Mouse (Mus musculus): ENCODE results near the gene Apom. TPM values are rescaled to one million over a fixed set of nuclear protein-coding genes. Genes with fewer than 3 reads are reported as not detected.
A peak's percentile ranks its signal among the peaks of the same experiment; 100 is the strongest.

Apom gene
- total and polyA plus RNA-seq, 3 experiments: 0.15 to 0.79 TPM; not detected in 1

- H3K79me2 ChIP-seq (ENCODE audit: control insufficient read depth, insufficient read depth, low read length, poor library complexity): peaks cover 13% of the 10 kb centered on the region
- H3K27ac ChIP-seq (ENCODE audit: control insufficient read depth, low read depth, low read length): no peak overlapping the region
- no peak overlapping the region for H3K4me3 ChIP-seq (ENCODE audit: control insufficient read depth in 1 of 2, insufficient read depth in 1 of 2, low read depth in 2 of 2, low read length in 2 of 2)
- H3K9me3 ChIP-seq (replicated peaks; ENCODE audit: insufficient read depth, low read length): no peaks in the 10 kb centered on the region
- DNase-seq (ENCODE audit: low read depth, low spot score): peak; percentile 89
- peaks cover 0 to 9% of the 10 kb centered on the region in 2 experiments; a peak in 2 of 4 replicates for H3K36me3 ChIP-seq (ENCODE audit: control insufficient read depth in 1 of 2, insufficient read depth in 2 of 2, low read length in 2 of 2)
- no peaks in the 10 kb centered on the region for H3K27me3 ChIP-seq (ENCODE audit: control insufficient read depth in 1 of 2, insufficient read depth in 2 of 2, low read length in 2 of 2)
- peaks cover 6 to 23% of the 10 kb centered on the region in 2 experiments for H3K4me1 ChIP-seq (ENCODE audit: control insufficient read depth in 1 of 2, insufficient read depth in 2 of 2, low read length in 2 of 2)
- no peak overlapping the region for H3K9ac ChIP-seq (ENCODE audit: control insufficient read depth, low read depth, low read length, poor library complexity, severe bottlenecking)
- TF ChIP-seq MAFK (IDR thresholded peaks at IDR 0.05; ENCODE audit: borderline replicate concordance, low read depth, low read length) (no peak), TAL1 (IDR thresholded peaks at IDR 0.05; ENCODE audit: low read length) (no peak), NRF1 (IDR thresholded peaks at IDR 0.05; ENCODE audit: insufficient read depth, low read depth, low read length, poor library complexity, severe bottlenecking) (no peak), CHD2 (IDR thresholded peaks at IDR 0.05; ENCODE audit: low read length) (no peak), MAX (IDR thresholded peaks at IDR 0.05; ENCODE audit: low read length) (no peak), KAT2A (conservative IDR thresholded peaks at IDR 0.05; ENCODE audit: low read depth, low read length) (no peak), USF1 (IDR thresholded peaks at IDR 0.05; ENCODE audit: low read depth, low read length) (no peak), UBTF (IDR thresholded peaks at IDR 0.05; ENCODE audit: borderline replicate concordance, insufficient read depth, low read depth, low read length) (no peak), POLR2A (IDR thresholded peaks at IDR 0.05; ENCODE audit: control insufficient read depth in 1 of 2, insufficient read depth in 1 of 2, low read depth in 1 of 2, low read length in 2 of 2, poor library complexity in 1 of 2) (no peak), GABPA (IDR thresholded peaks at IDR 0.05; ENCODE audit: low read depth, low read length) (no peak), MAZ (IDR thresholded peaks at IDR 0.05; ENCODE audit: low read depth, low read length) (0 out of 2 replicates have a peak, but pooled peaks have one; percentile 43), GATA1 (IDR thresholded peaks at IDR 0.05; ENCODE audit: low read depth, low read length) (no peak), TBP (IDR thresholded peaks at IDR 0.05; ENCODE audit: low read depth, low read length) (no peak), E2F4 (IDR thresholded peaks at IDR 0.05; ENCODE audit: borderline replicate concordance, low read depth, low read length) (no peak), ETS1 (IDR thresholded peaks at IDR 0.05; ENCODE audit: low read depth, low read length) (no peak), POLR2AphosphoS5 (IDR thresholded peaks at IDR 0.05; ENCODE audit: borderline replicate concordance, low read depth, low read length) (no peak), MYC (IDR thresholded peaks at IDR 0.05; ENCODE audit: low read depth, low read length) (peak; percentile 66), CTCF (IDR thresholded peaks at IDR 0.05 in 2 of 3, conservative IDR thresholded peaks at IDR 0.05 in 1 of 3; ENCODE audit: control insufficient read depth in 1 of 3, insufficient read depth in 1 of 3, low read depth in 2 of 3, low read length in 3 of 3, poor library complexity in 1 of 3, severe bottlenecking in 1 of 3) (peak; percentile 53 to 85 (median 61)), EP300 (IDR thresholded peaks at IDR 0.05; ENCODE audit: low read depth in 1 of 2, low read length in 2 of 2) (no peak), TCF12 (IDR thresholded peaks at IDR 0.05; ENCODE audit: low read depth, low read length) (no peak), ZMIZ1 (IDR thresholded peaks at IDR 0.05; ENCODE audit: low read depth, low read length) (no peak), MEF2A (IDR thresholded peaks at IDR 0.05; ENCODE audit: extremely low read depth, insufficient replicate concordance, low read depth, low read length, poor library complexity, severe bottlenecking) (no peak), HCFC1 (IDR thresholded peaks at IDR 0.05; ENCODE audit: low read depth, low read length) (peak; percentile 61), USF2 (IDR thresholded peaks at IDR 0.05; ENCODE audit: borderline replicate concordance in 1 of 2, insufficient read depth in 1 of 2, low read depth in 1 of 2, low read length in 2 of 2) (no peak), ZC3H11A (IDR thresholded peaks at IDR 0.05; ENCODE audit: low read depth, low read length) (peak; percentile 87), ZNF384 (IDR thresholded peaks at IDR 0.05; ENCODE audit: low read depth, low read length) (peak; percentile 98), RAD21 (IDR thresholded peaks at IDR 0.05; ENCODE audit: low read depth, low read length) (peak; percentile 87), SIN3A (IDR thresholded peaks at IDR 0.05; ENCODE audit: low read length) (peak; percentile 68; the same call in 1 of the 2 replicates), JUND (IDR thresholded peaks at IDR 0.05; ENCODE audit: low read depth, low read length) (peak; percentile 15; the same call in 1 of the 2 replicates), MYB (IDR thresholded peaks at IDR 0.05; ENCODE audit: low read depth, low read length) (no peak), NELFE (IDR thresholded peaks at IDR 0.05; ENCODE audit: low read depth, low read length) (no peak), CHD1 (IDR thresholded peaks at IDR 0.05; ENCODE audit: low read depth, low read length) (no peak), ELF1 (IDR thresholded peaks at IDR 0.05; ENCODE audit: low read depth, low read length) (no peak), MXI1 (IDR thresholded peaks at IDR 0.05; ENCODE audit: low read depth, low read length) (no peak), BHLHE40 (IDR thresholded peaks at IDR 0.05; ENCODE audit: borderline replicate concordance, low read depth, low read length) (no peak), ZKSCAN1 (IDR thresholded peaks at IDR 0.05; ENCODE audit: low read depth, low read length) (peak; percentile 47; the same call in 1 of the 2 replicates)
These were observed 36.8 kb upstream of the Apom start for GRCm38 (mm10) chr17:35168541-35169207.
